Mouse (Mus musculus) midbrain, embryonic 14.5 days (tissue): ENCODE results near the gene Por. TPM values are rescaled to one million over a fixed set of nuclear protein-coding genes. Genes with fewer than 3 reads are reported as not detected.

ENCODE experiments used
- ATAC-seq: fragments of 200-750 bp; cut with Nextera tagmentation; 2 replicates; pipeline ENCODE4 v1.8.0; 2017; ENCODE audit warnings: moderate number of reproducible peaks, moderate library complexity; ENCODE audit not compliant: low FRiP score, low TSS enrichment
- DNase-seq: peaks from one replicate; pipeline ENCODE4 v3.0.0-alpha.2; 2015
- H3K27ac ChIP-seq: fragments of 300-500 bp; sonication (generic); replicated peaks from 2 replicates; pipeline ENCODE4 v1.5.1; 2014; ENCODE audit warnings: mild to moderate bottlenecking, low read depth, low read length, moderate library complexity
- H3K27me3 ChIP-seq: fragments of 300-500 bp; sonication (generic); 2 replicates; pipeline ENCODE4 v1.6.1; 2014; ENCODE audit warnings: low read length, control low read depth, mixed read lengths; ENCODE audit not compliant: control insufficient read depth, insufficient read depth
- H3K36me3 ChIP-seq: fragments of 300-500 bp; sonication (generic); 2 replicates; pipeline ENCODE4 v1.6.1; 2014; ENCODE audit warnings: low read length, control low read depth; ENCODE audit not compliant: control insufficient read depth, insufficient read depth
- H3K4me1 ChIP-seq: fragments of 300-500 bp; sonication (generic); 2 replicates; pipeline ENCODE4 v1.6.1; 2014; ENCODE audit warnings: mild to moderate bottlenecking, antibody characterized with exemption, low read length, control low read depth; ENCODE audit not compliant: control insufficient read depth, insufficient read depth
- H3K4me2 ChIP-seq: fragments of 300-500 bp; sonication (generic); 2 replicates; pipeline ENCODE4 v1.6.1; 2014; ENCODE audit warnings: mild to moderate bottlenecking, low read length, moderate library complexity
- H3K4me3 ChIP-seq: fragments of 300-500 bp; sonication (generic); replicated peaks from 2 replicates; pipeline ENCODE4 v1.5.1; 2014; ENCODE audit warnings: low read depth, low read length
- H3K9ac ChIP-seq: fragments of 300-500 bp; sonication (generic); replicated peaks from 2 replicates; pipeline ENCODE4 v1.6.1; 2014; ENCODE audit warnings: mild to moderate bottlenecking, low read length, moderate library complexity
- H3K9me3 ChIP-seq: fragments of 300-500 bp; sonication (generic); 2 replicates; pipeline ENCODE4 v1.6.1; 2016; ENCODE audit warnings: low read length, control low read depth, mixed read lengths; ENCODE audit not compliant: control insufficient read depth
- WGBS: fragments of 180-500 bp; shearing (Covaris S2); extraction: QIAGEN DNeasy Blood & Tissue Kit; methylation state at CpG from one replicate; pipeline ENCODE4 v1.1.7; 2014; 5-methylcytosine and 5-hydroxymethylcytosine counted together
- polyA plus RNA-seq: library from polyadenylated mRNA; unstranded; fragments of >200 nt; fragmentation: Nextera tagmentation; extraction: Ambion mirVana; gene quantifications from 2 replicates; pipeline ENCODE4 v1.2.1, GENCODE M21; 2014

Por gene
- polyA plus RNA-seq, 1 experiment from 2014 or later: 96.8 TPM

DNA sequence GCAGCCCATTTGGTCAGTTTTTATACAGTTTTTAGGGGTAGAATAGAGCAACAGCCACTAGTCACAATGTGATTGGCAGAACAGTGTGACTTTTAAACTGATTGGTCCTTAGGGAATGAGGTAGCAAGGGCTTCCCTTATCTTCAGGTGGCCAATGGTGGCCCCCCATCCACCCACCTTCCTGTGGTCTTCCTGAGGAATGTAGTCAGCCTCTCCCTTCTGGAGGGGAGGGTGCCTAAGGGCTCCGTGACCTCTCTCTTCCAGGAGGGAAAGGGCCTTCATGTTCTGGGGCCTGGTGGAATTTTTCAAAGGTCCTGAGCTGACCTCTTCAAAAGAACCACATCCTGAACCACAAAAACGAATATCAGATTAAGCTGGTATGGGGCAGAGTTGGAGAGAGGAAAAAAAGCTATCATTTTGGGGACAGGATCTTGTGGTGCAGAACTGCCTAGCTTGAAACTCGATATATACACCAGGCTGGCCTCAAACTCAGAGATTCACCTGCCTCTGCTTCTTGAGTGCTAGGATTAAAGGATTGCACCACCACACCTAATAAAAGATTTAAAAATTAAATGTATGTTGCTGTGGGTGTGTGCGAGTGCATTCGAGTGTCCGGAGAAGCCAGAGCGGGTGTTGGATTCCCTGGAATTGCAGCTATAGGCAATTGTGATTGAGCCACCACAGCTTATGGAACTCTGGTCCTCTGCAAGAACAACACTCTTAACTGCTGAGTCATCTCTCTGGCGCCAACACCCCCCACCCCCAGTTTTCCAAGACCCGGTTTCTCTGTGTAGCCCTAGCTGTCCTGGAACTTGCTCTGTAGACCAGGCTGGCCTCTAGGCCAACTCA is 21.1 kb upstream of the Por start:
- WGBS: 83% methylated on average over 9 of the region's 9 CpGs
- no peak for ATAC-seq

DNA sequence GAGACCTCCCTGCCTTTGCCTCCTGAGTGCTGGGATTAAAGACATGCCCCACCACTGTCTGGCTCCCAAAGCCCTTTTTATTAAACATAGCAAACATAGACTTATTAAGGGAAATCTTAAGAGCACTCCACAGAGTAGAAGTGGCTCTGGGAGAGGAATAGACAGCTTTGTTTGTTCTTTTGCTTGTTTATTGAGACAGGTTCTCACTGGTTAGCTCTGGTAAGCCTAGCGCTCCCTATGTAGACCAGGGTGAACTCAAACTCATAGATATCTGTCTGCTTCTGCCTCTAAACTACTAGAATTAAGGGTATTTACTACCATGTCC is 20.6 kb upstream of the Por start:
- ATAC-seq (no peak), DNase-seq (no peak)
- WGBS: 88% methylated on average over 1 of the region's 1 CpGs
- H3K27ac ChIP-seq: no peak overlapping the region
- no peaks in the 10 kb centered on the region for H3K4me1 ChIP-seq
- H3K9me3 ChIP-seq: no peaks in the 10 kb centered on the region
- H3K9ac ChIP-seq: no peak overlapping the region
- H3K27me3 ChIP-seq: no peaks in the 10 kb centered on the region
- no peak overlapping the region for H3K4me3 ChIP-seq
- H3K36me3 ChIP-seq: no peaks in the 10 kb centered on the region
- no peak overlapping the region for H3K4me2 ChIP-seq

More for the DNA sequence above, 21.1 kb upstream of the Por start:
- no peak overlapping the region for H3K27ac ChIP-seq
- H3K4me2 ChIP-seq: no peak overlapping the region
- no peak for DNase-seq
- H3K9me3 ChIP-seq: no peaks in the 10 kb centered on the region
- H3K4me1 ChIP-seq: no peaks in the 10 kb centered on the region
- 0 out of 2 replicates have a peak, but pooled peaks cover 4% of the 10 kb centered on the region for H3K36me3 ChIP-seq
- no peaks in the 10 kb centered on the region for H3K27me3 ChIP-seq
- no peak overlapping the region for H3K9ac ChIP-seq
- no peak overlapping the region for H3K4me3 ChIP-seq

DNA sequence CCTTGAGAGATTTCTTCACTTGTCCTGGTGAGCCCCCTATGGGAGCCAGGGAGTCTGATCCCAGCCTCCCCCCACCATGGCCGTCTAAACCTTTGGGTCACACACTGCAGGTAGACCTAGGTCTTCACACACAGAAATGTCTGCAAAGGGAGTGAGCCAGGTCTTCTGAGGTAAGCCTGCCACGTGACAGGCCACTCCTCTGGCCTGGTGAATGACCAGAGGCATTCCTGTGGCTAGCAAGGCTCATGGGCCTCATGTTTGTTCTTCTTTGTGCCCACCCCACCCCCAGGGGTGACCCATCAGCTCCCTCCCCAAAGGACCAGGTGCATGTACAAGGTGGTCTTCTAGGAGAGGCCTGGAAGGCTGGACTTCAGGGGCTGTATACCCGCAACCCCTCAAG is 18.3 kb upstream of the Por start:
- Histone ChIP-seq H3K9ac (no peak overlapping the region), H3K4me1 (no peaks in the 10 kb centered on the region), H3K9me3 (no peaks in the 10 kb centered on the region), H3K36me3 (no peaks in the 10 kb centered on the region), H3K27me3 (no peaks in the 10 kb centered on the region), H3K4me2 (no peak overlapping the region), H3K4me3 (no peak overlapping the region), H3K27ac (no peak overlapping the region)
- ATAC-seq (no peak), DNase-seq (no peak)
- WGBS: 85% methylated on average over 3 of the region's 3 CpGs

DNA sequence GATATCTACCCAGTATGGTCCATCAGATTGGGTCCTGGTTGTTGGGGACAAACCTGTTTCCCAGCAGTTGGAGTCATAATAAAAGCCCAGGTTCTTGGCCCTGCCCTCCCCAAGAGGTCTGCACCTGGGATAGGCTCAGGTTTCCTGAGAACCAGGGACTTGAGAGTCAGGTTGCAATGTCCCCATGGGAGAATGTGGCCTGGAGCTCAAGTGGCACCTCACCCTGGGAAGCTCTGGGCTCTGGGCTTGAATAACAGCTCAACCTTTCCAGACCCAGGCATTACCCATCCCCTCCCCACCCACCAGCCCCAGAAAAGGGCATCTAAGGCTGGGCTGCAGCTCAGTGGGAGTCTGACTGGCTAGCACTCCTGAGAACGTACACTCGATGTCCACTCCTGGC is 16.6 kb upstream of the Por start:
- Histone ChIP-seq H3K4me3 (no peak overlapping the region), H3K36me3 (no peaks in the 10 kb centered on the region), H3K27ac (no peak overlapping the region), H3K4me1 (no peaks in the 10 kb centered on the region), H3K9me3 (no peaks in the 10 kb centered on the region), H3K4me2 (no peak overlapping the region), H3K9ac (no peak overlapping the region), H3K27me3 (no peaks in the 10 kb centered on the region)
- ATAC-seq (no peak), DNase-seq (no peak)
- WGBS: 86% methylated on average over 2 of the region's 2 CpGs

DNA sequence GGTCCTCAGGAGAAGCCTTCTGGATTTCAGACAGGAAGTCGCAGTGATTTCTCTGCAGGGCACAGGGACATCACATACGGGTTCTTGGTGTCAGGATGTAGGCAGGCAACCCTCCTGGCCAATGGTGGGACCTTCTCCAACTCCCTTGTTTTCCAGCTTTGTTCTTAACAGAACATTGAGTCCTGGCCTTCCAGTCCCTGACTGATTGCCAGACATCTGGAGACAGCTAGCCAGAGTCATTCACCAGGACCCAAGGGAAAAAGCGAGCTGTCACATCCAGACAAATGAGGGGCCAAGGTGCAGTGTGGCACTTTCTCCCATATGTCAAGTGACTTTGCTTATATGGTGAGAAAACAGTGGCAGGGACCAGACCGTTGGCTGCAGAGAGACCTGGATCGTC is 13.8 kb upstream of the Por start:
- Histone ChIP-seq H3K9ac (no peak overlapping the region), H3K4me1 (no peaks in the 10 kb centered on the region), H3K36me3 (no peaks in the 10 kb centered on the region), H3K27ac (no peak overlapping the region), H3K27me3 (no peaks in the 10 kb centered on the region), H3K9me3 (no peaks in the 10 kb centered on the region), H3K4me3 (no peak overlapping the region), H3K4me2 (no peak overlapping the region)
- DNase-seq (no peak), ATAC-seq (no peak)
- 91% methylated on average over 5 of the region's 5 CpGs for WGBS

DNA sequence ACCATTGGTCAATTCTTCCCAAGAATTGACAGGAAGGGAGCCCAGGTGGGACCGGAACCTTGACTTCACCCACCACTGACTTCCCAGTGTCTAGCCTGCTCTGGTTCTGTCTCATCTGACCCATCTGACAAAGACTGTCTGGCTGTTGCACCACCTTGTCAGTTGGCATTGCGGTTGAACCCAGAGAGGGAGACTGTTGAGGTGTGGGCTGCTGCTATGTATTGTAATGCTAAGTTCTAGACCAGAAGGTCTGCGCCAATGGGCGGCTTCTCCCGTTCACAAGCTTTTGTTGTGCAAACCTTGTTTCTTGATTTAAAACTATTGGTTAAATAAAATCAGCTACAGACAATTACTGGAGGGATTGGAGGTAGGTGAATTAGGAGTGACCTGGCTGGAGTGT is 12.7 kb upstream of the Por start:
- Histone ChIP-seq H3K36me3 (no peaks in the 10 kb centered on the region), H3K4me1 (no peaks in the 10 kb centered on the region), H3K27ac (no peak overlapping the region), H3K27me3 (no peaks in the 10 kb centered on the region), H3K9ac (no peak overlapping the region), H3K4me3 (no peak overlapping the region), H3K9me3 (no peaks in the 10 kb centered on the region), H3K4me2 (no peak overlapping the region)
- 72% methylated on average over 5 of the region's 5 CpGs for WGBS
- DNase-seq (no peak), ATAC-seq (no peak)

DNA sequence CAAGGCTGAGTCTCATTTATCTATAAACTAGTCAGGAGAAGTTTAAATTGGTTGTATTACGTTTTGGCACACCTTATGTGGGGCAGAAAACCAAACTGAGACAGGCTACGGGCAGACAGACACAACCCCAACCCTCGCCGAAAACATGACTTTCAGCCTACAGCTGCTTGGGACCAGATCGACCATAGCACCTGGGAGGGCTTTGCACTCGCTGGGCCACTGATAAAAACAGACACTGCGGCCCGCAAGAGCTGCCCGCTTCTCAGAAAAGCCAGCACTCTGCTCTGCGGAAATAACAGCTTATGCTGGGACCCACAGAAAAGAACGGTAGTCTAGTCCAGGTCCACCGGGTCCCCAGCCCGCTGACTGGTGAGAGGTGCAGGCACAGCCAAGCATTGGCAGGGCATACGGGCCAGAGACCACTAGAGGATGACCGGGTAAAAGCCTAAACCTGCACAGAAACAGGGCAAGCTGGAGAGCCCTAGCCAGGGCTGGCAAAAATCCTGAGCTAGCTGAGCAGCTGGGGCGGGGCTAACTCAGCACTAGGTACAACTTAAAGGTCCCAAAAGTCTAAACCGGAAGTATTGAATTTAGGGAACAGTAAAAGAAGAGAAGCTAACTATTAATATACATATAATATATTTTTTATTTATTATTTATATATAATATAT is 12.0 kb upstream of the Por start:
- Histone ChIP-seq H3K4me1 (no peaks in the 10 kb centered on the region), H3K9me3 (no peaks in the 10 kb centered on the region), H3K27ac (no peak overlapping the region), H3K27me3 (no peaks in the 10 kb centered on the region), H3K9ac (no peak overlapping the region), H3K4me2 (no peak overlapping the region), H3K36me3 (no peaks in the 10 kb centered on the region), H3K4me3 (no peak overlapping the region)
- WGBS: 57% methylated on average over 17 of the region's 17 CpGs
- ATAC-seq: no peak
- DNase-seq: no peak

DNA sequence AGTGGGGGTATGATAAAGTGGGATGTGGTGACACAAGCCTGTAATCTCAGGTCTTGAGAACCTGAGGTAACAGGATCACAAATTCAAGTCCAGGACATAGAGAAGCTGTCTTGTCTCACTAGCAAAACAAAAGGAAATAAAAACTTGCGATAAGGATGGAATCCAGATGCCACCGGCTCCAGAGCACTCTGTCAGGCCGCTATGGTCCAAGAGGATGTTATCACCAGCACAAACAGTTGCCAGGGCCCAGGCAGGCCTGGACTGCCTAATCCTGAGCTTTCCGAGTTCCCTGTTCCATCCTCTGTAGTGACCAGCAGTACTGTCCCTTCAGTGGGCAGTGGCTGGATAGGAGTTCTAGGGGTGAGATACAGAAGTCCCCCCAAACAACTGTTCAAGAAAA is 9.9 kb upstream of the Por start:
- Histone ChIP-seq H3K36me3 (no peaks in the 10 kb centered on the region), H3K4me3 (no peak overlapping the region), H3K27ac (no peak overlapping the region), H3K9ac (no peak overlapping the region), H3K4me1 (no peaks in the 10 kb centered on the region), H3K4me2 (no peak overlapping the region), H3K27me3 (no peaks in the 10 kb centered on the region), H3K9me3 (no peaks in the 10 kb centered on the region)
- DNase-seq (no peak), ATAC-seq (no peak)
- 83% methylated on average over 4 of the region's 4 CpGs for WGBS

DNA sequence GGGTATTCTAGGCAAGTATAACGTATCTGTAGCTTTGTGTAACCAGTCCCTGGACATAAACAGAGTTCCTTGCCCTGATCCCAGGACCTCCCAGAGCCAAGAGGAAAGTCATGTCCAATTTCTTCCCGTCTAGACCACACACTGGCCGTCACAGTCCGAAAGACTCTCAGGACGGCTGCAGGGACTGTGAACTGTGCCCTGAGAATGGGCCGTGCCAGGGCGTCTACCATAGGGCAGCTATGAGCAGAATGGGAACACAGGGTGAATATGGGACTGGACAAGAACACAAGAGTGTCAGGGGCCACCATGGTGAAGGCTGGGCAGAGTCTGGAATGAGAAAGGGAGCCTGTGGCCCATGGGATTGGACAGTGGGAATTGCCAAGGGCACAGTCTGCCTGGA is 9.3 kb upstream of the Por start:
- H3K4me1 ChIP-seq: no peaks in the 10 kb centered on the region
- no peaks in the 10 kb centered on the region for H3K27me3 ChIP-seq
- H3K9me3 ChIP-seq: no peaks in the 10 kb centered on the region
- H3K4me2 ChIP-seq: no peak overlapping the region
- no peak for DNase-seq
- no peak for ATAC-seq
- no peak overlapping the region for H3K9ac ChIP-seq
- 88% methylated on average over 7 of the region's 7 CpGs for WGBS
- H3K27ac ChIP-seq: no peak overlapping the region
- no peak overlapping the region for H3K4me3 ChIP-seq
- H3K36me3 ChIP-seq: no peaks in the 10 kb centered on the region
